Mouse (Mus musculus): ENCODE results near the gene Parp3. TPM values are rescaled to one million over a fixed set of nuclear protein-coding genes. Genes with fewer than 3 reads are reported as not detected.
"Not testable (repeated sequence)": the region's sequence is repeated elsewhere in the genome, so short reads cannot be mapped to it uniquely, and the experiment has no call there.

Parp3 gene
- polyA plus RNA-seq (2012; rRNA removed) = 4.3 and 5.1 TPM in 2 replicates

GRCm38 (mm10) chr9:106476924-106477484, at the start of gene Parp3:
TSS of gene Parp3 (minus strand) at chr9:106476949.
- DNase-seq (ENCODE audit: extremely low spot score in 1 of 2, low spot score in 1 of 2) = peak; percentile 100

GRCm38 (mm10) chr9:106519909-106520308, 43.2 kb upstream of the Parp3 start:
- DNase-seq (ENCODE audit: extremely low spot score in 1 of 2, low spot score in 1 of 2) = no peak

GRCm38 (mm10) chr9:106519433-106519832, 42.7 kb upstream of the Parp3 start:
- DNase-seq (ENCODE audit: extremely low spot score in 1 of 2, low spot score in 1 of 2) = no peak

GRCm38 (mm10) chr9:106514273-106514672, 37.5 kb upstream of the Parp3 start, which contains the start of gene Iqcf5:
TSS of gene Iqcf5 (plus strand) at chr9:106514573.
- no peak for DNase-seq (ENCODE audit: extremely low spot score in 1 of 2, low spot score in 1 of 2)

- DNase-seq (ENCODE audit: extremely low spot score in 1 of 2, low spot score in 1 of 2) = no peak
Observed at GRCm38 (mm10) chr9:106513566-106513965, 36.8 kb upstream of the Parp3 start.

- peak in 1 of 2 experiments; percentile 14 for DNase-seq (ENCODE audit: extremely low spot score in 1 of 2, low spot score in 1 of 2)
Observed at GRCm38 (mm10) chr9:106512729-106513450, 36.1 kb upstream of the Parp3 start.

GRCm38 (mm10) chr9:106509356-106509755, 32.6 kb upstream of the Parp3 start:
- peak in 1 of 2 experiments; percentile 46 for DNase-seq (ENCODE audit: extremely low spot score in 1 of 2, low spot score in 1 of 2)

- DNase-seq (ENCODE audit: extremely low spot score in 1 of 2, low spot score in 1 of 2) = no peak
Observed at GRCm38 (mm10) chr9:106504246-106504645, 27.5 kb upstream of the Parp3 start.

GRCm38 (mm10) chr9:106501846-106502245, 25.1 kb upstream of the Parp3 start:
- DNase-seq (ENCODE audit: extremely low spot score in 1 of 2, low spot score in 1 of 2) = no peak

GRCm38 (mm10) chr9:106499667-106500066, 22.9 kb upstream of the Parp3 start, which contains the start of gene Iqcf1:
TSS of gene Iqcf1 (plus strand) at chr9:106499967.
- DNase-seq (ENCODE audit: extremely low spot score in 1 of 2, low spot score in 1 of 2) = no peak

- DNase-seq (ENCODE audit: extremely low spot score in 1 of 2, low spot score in 1 of 2) = not testable (repeated sequence)
Observed at GRCm38 (mm10) chr9:106487602-106488001, 10.9 kb upstream of the Parp3 start.

GRCm38 (mm10) chr9:106485076-106485475, 8.3 kb upstream of the Parp3 start:
- no peak for DNase-seq (ENCODE audit: extremely low spot score in 1 of 2, low spot score in 1 of 2)

GRCm38 (mm10) chr9:106483606-106484005, 6.9 kb upstream of the Parp3 start:
- no peak for DNase-seq (ENCODE audit: extremely low spot score in 1 of 2, low spot score in 1 of 2)

GRCm38 (mm10) chr9:106483136-106483535, 6.4 kb upstream of the Parp3 start:
- no peak for DNase-seq (ENCODE audit: extremely low spot score in 1 of 2, low spot score in 1 of 2)

- DNase-seq (ENCODE audit: extremely low spot score in 1 of 2, low spot score in 1 of 2) = no peak
Observed at GRCm38 (mm10) chr9:106482578-106483115, 5.9 kb upstream of the Parp3 start.

- DNase-seq (ENCODE audit: extremely low spot score in 1 of 2, low spot score in 1 of 2) = no peak
Observed at GRCm38 (mm10) chr9:106481676-106482075, 4.9 kb upstream of the Parp3 start.

- no peak for DNase-seq (ENCODE audit: extremely low spot score in 1 of 2, low spot score in 1 of 2)
Observed at GRCm38 (mm10) chr9:106481075-106481474, 4.3 kb upstream of the Parp3 start.

GRCm38 (mm10) chr9:106480541-106480940, 3.8 kb upstream of the Parp3 start:
- DNase-seq (ENCODE audit: extremely low spot score in 1 of 2, low spot score in 1 of 2) = no peak

- DNase-seq (ENCODE audit: extremely low spot score in 1 of 2, low spot score in 1 of 2) = no peak
Observed at GRCm38 (mm10) chr9:106478101-106478500, 1.4 kb upstream of the Parp3 start.

GRCm38 (mm10) chr9:106477649-106478048, 900 bp upstream of the Parp3 start:
- no peak for DNase-seq (ENCODE audit: extremely low spot score in 1 of 2, low spot score in 1 of 2)

GRCm38 (mm10) chr9:106476002-106476923, 486 bp downstream of the Parp3 start:
- DNase-seq (ENCODE audit: extremely low spot score in 1 of 2, low spot score in 1 of 2) = peak in 1 of 2 experiments; percentile 4
